ENCODE assay signal across 8 mouse cellular contexts in the genomic region with DNA sequence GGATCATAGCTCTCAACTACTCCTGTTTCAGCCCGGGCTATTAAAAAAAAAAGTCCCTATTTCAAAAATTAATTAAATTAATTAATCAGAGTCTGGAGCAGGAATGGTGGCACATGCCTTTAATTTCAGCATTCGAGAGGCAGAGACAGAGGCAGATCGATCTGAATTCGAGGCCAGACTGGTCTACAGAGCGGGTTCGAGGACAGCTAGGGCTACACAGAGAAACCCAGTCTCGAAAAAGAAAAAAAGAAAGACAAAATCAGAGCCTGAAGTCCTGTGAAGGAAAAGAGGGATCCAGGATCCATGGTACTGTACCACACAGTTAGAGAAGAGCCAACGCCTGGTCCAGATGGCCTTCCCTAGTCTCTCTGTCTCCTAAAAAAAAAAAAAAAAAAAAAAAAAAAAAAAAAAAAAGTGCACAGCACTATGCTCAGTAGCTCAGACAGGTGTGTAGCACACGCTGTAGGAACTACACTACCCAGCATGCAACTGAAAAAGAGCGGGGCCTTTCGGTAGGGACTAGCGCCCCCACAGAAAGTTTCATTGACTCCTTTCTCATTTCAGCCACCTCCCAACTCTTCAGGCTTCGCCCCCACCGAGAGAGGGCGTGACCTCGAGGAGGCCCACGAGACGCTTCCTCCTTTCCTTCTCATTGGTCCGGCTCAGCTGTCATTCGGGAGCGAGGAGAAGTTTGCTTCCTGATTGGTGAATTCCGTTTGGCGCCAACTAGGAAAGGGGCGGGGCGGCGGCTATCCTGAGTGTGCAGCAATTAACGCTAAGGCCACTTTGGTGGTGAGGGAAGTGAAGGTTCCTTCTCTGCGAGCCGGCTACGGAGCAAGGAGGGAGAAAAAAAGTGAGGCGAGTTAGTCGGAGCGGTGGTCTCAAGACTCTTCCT. TPM values are rescaled to one million over a fixed set of nuclear protein-coding genes. Genes with fewer than 3 reads are reported as not detected.
DNase-seq lines count a peak whose midpoint lies in the region; ATAC-seq and TF ChIP-seq lines count a peak whose summit lies in the region.

A gene (plus strand): TSS at position 783 of the 895 bp plus-strand sequence.

- no peaks in the 10 kb centered on the region for H3K9me3 ChIP-seq in embryonic facial prominence, embryonic 13.5 days
- no peaks in the 10 kb centered on the region for H3K9me3 ChIP-seq in limb, embryonic 12.5 days
- no peaks in the 10 kb centered on the region for H3K9me3 ChIP-seq in midbrain, embryonic 15.5 days

- DNase-seq in 3134 (ENCODE audit: extremely low read depth, insufficient read length, low spot score), result peak; percentile 91
- DNase-seq in adrenal gland, postnatal 36 days, result peak; percentile 98
- DNase-seq in heart, adult 18-20 months, result peak; percentile 99
- peak; percentile 99 for DNase-seq in kidney, adult 2 months
- DNase-seq in spleen, adult 2 months (ENCODE audit: low read depth in 1 of 2, low spot score in 2 of 2), result peak; percentile 97 to 99

- peak; percentile 91 for ATAC-seq in embryonic facial prominence, embryonic 13.5 days (ENCODE audit: insufficient number of reproducible peaks, insufficient read depth, low FRiP score, low TSS enrichment, low read depth)
- ATAC-seq in limb, embryonic 12.5 days (ENCODE audit: insufficient number of reproducible peaks, insufficient read depth, low FRiP score, low TSS enrichment, low read depth), result peak; percentile 94
- peak; percentile 94 for ATAC-seq in midbrain, embryonic 15.5 days (replicated peaks)

- H3K27me3 ChIP-seq in embryonic facial prominence, embryonic 13.5 days, result no peaks in the 10 kb centered on the region
- no peaks in the 10 kb centered on the region for H3K27me3 ChIP-seq in kidney, adult 2 months (replicated peaks; ENCODE audit: control insufficient read depth, insufficient read depth, low read length)
- H3K27me3 ChIP-seq in limb, embryonic 12.5 days, result no peaks in the 10 kb centered on the region
- H3K27me3 ChIP-seq in midbrain, embryonic 15.5 days (replicated peaks), result no peaks in the 10 kb centered on the region
- H3K27me3 ChIP-seq in spleen, adult 2 months (ENCODE audit: control insufficient read depth, insufficient read depth, low read length), result no peaks in the 10 kb centered on the region

- TF ChIP-seq CTCF in kidney, adult 2 months (conservative IDR thresholded peaks at IDR 0.05; ENCODE audit: insufficient read depth, insufficient read length, low read depth, low read length), result peak; percentile 53
- peak; percentile 36; the same call in 1 of the 2 replicates for TF ChIP-seq CTCF in spleen, adult 2 months (IDR thresholded peaks at IDR 0.05; ENCODE audit: extremely low read depth, insufficient read depth, insufficient read length, insufficient replicate concordance)

- H3K9ac ChIP-seq in embryonic facial prominence, embryonic 13.5 days, result peak within 1 kb of the TSS; percentile 98
- peak within 1 kb of the TSS; percentile 98 for H3K9ac ChIP-seq in limb, embryonic 12.5 days (replicated peaks)
- H3K9ac ChIP-seq in midbrain, embryonic 15.5 days, result peak within 1 kb of the TSS; percentile 61

- H3K27ac ChIP-seq in embryonic facial prominence, embryonic 13.5 days, result peak within 1 kb of the TSS; percentile 93
- peak within 1 kb of the TSS; percentile 69 for H3K27ac ChIP-seq in kidney, adult 2 months (ENCODE audit: insufficient read depth, low read depth, low read length)
- peak within 1 kb of the TSS; percentile 93 for H3K27ac ChIP-seq in limb, embryonic 12.5 days
- H3K27ac ChIP-seq in midbrain, embryonic 15.5 days, result peak within 1 kb of the TSS; percentile 78
- H3K27ac ChIP-seq in spleen, adult 2 months (ENCODE audit: insufficient read depth, low read length), result peak within 1 kb of the TSS; percentile 40

- H3K4me3 ChIP-seq in embryonic facial prominence, embryonic 13.5 days, result peak within 1 kb of the TSS; percentile 98
- peak within 1 kb of the TSS; percentile 98 for H3K4me3 ChIP-seq in kidney, adult 2 months (ENCODE audit: insufficient read depth, low read depth, low read length)
- peak within 1 kb of the TSS; percentile 99 for H3K4me3 ChIP-seq in limb, embryonic 12.5 days (replicated peaks)
- peak within 1 kb of the TSS; percentile 94 for H3K4me3 ChIP-seq in midbrain, embryonic 15.5 days
- H3K4me3 ChIP-seq in spleen, adult 2 months (ENCODE audit: extremely low read depth, insufficient read depth, insufficient read length), result peak within 1 kb of the TSS; percentile 67

- peaks cover 27% of the 10 kb centered on the region for H3K36me3 ChIP-seq in embryonic facial prominence, embryonic 13.5 days
- H3K36me3 ChIP-seq in kidney, adult 2 months (ENCODE audit: control insufficient read depth, insufficient read depth, low read length), result peaks cover 4% of the 10 kb centered on the region
- peaks cover 29% of the 10 kb centered on the region for H3K36me3 ChIP-seq in limb, embryonic 12.5 days
- no peaks in the 10 kb centered on the region; the same call in 1 of the 2 replicates for H3K36me3 ChIP-seq in midbrain, embryonic 15.5 days (replicated peaks)
- peaks cover 6% of the 10 kb centered on the region for H3K36me3 ChIP-seq in spleen, adult 2 months (ENCODE audit: control insufficient read depth, insufficient read depth, low read length)

- peak within 1 kb of the TSS; percentile 82 for H3K4me2 ChIP-seq in embryonic facial prominence, embryonic 13.5 days
- peak within 1 kb of the TSS; percentile 86 for H3K4me2 ChIP-seq in limb, embryonic 12.5 days
- peak within 1 kb of the TSS; percentile 68 for H3K4me2 ChIP-seq in midbrain, embryonic 15.5 days

- H3K4me1 ChIP-seq in embryonic facial prominence, embryonic 13.5 days, result peaks cover 16% of the 10 kb centered on the region
- H3K4me1 ChIP-seq in kidney, adult 2 months (ENCODE audit: control insufficient read depth, insufficient read depth, low read length), result peaks cover 7% of the 10 kb centered on the region; the same call in 1 of the 2 replicates
- peaks cover 19% of the 10 kb centered on the region for H3K4me1 ChIP-seq in limb, embryonic 12.5 days (replicated peaks)
- H3K4me1 ChIP-seq in midbrain, embryonic 15.5 days, result peaks cover 18% of the 10 kb centered on the region
- H3K4me1 ChIP-seq in spleen, adult 2 months (ENCODE audit: control insufficient read depth, insufficient read depth, insufficient read length), result peaks cover 6% of the 10 kb centered on the region

- WGBS in embryonic facial prominence, embryonic 13.5 days, result 5% methylated on average over 33 of the region's 33 CpGs
- 8% methylated on average over 33 of the region's 33 CpGs for WGBS in kidney, adult 2 months
- 7% methylated on average over 33 of the region's 33 CpGs for WGBS in limb, embryonic 12.5 days
- 8% methylated on average over 33 of the region's 33 CpGs for WGBS in midbrain, embryonic 15.5 days
- 9% methylated on average over 33 of the region's 33 CpGs for WGBS in spleen, adult 2 months

- TF ChIP-seq POLR2A in kidney, adult 2 months (IDR thresholded peaks at IDR 0.05; ENCODE audit: low read depth, low read length), result no peak
- peak; percentile 25; the same call in 1 of the 2 replicates for TF ChIP-seq POLR2A in spleen, adult 2 months (IDR thresholded peaks at IDR 0.05; ENCODE audit: low read depth, low read length)

RNA-seq across cellular contexts. Expression of the gene that starts here (rescaled TPM):
- total RNA-seq in adrenal gland, postnatal 36 days (2021), result 10 to 100 TPM; 10.1 to 17.6 TPM
- polyA plus RNA-seq in embryonic facial prominence, embryonic 13.5 days (2015; fragmentation: Nextera tagmentation; extraction: Ambion mirVana), result 33.2 and 35.1 TPM in 2 replicates
- 1 to 10 TPM; 4.7 to 5.3 TPM for total RNA-seq in heart, adult 18-20 months (2021)
- 3.2 and 4.3 TPM in 2 replicates for polyA plus RNA-seq in kidney, adult 2 months (2012; rRNA removed)
- polyA plus RNA-seq in limb, embryonic 12.5 days (2016; fragmentation: Nextera tagmentation; extraction: Ambion mirVana), result 49.5 and 55.5 TPM in 2 replicates
- polyA plus RNA-seq in midbrain, embryonic 15.5 days (2015; fragmentation: Nextera tagmentation; extraction: Ambion mirVana), result 12.4 and 14.7 TPM in 2 replicates
- polyA plus RNA-seq in spleen, adult 2 months (2012; rRNA removed), result 4.0 and 5.6 TPM in 2 replicates

Comparison
In these comparisons a context has a peak if more than half of its experiments do, and no peak if none do; other contexts are left out.
1. Peak in every context shown above with its lines: DNase-seq, ATAC-seq, H3K4me3 ChIP-seq and H3K27ac ChIP-seq.
2. H3K27ac ChIP-seq: peak in every context shown above with its lines; median percentile 93 in embryonic facial prominence, embryonic 13.5 days; 93 in limb, embryonic 12.5 days; 78 in midbrain, embryonic 15.5 days; 69 in kidney, adult 2 months; 40 in spleen, adult 2 months.